In the genomic region with DNA sequence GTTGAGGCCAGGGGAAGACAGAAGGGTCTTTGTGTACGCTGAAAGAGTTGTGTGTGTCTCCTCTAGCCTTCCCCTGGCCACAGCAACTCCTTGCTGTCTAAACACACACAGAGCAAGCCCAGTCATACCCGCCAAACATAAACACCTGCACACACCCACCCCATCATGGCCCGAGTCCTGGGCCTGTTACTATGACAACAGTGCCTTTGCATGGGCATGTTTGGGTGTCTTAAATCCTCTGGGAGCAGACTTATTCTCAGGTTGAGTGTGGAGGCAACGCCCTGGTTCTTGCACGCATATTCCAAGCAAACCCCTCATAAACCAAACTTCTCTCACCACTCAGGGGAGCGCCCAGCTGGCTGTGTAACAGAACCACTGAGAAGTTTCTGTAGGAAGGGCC, we compare ENCODE assay signal across 13 mouse cellular contexts.
A peak's percentile ranks its signal among the peaks of the same experiment; 100 is the strongest.
DNase-seq lines count a peak whose midpoint lies in the region; ATAC-seq and TF ChIP-seq lines count a peak whose summit lies in the region.
"Had no signal": no experiment of that assay in that cellular context is flagged by ENCODE, and none has a peak within 500 bp of the region (broad histone marks: within the 10 kb centered on the region; RNA-seq: fewer than 3 reads in every experiment).

No protein-coding gene starts in this region.

- no peak overlapping the region for H3K9ac ChIP-seq in neural tube, embryonic 13.5 days
- H3K9ac ChIP-seq in neural tube, embryonic 15.5 days (replicated peaks), result no peak overlapping the region
- no peak overlapping the region for H3K9ac ChIP-seq in limb, embryonic 14.5 days (ENCODE audit: low read depth, low read length, severe bottlenecking)
- H3K9ac ChIP-seq: liver, embryonic 12.5 days had no signal

- peak; percentile 31 to 38 for DNase-seq in frontal cortex, postnatal 36 days (ENCODE audit: low spot score in 2 of 2)
- no peak for DNase-seq in frontal cortex, postnatal 10 days (ENCODE audit: low spot score in 2 of 2)
- DNase-seq in embryonic facial prominence, embryonic 10.5 days (ENCODE audit: low spot score), result no peak
- peak; percentile 51 for DNase-seq in limb, embryonic 14.5 days (ENCODE audit: low spot score)
- DNase-seq: B cell, adult 2 months; heart, postnatal 36 days; kidney, adult 2 months; lung, postnatal 14 days had no signal

- no peaks in the 10 kb centered on the region for H3K9me3 ChIP-seq in neural tube, embryonic 13.5 days
- no peaks in the 10 kb centered on the region for H3K9me3 ChIP-seq in neural tube, embryonic 15.5 days (replicated peaks)
- H3K9me3 ChIP-seq in embryonic facial prominence, embryonic 10.5 days, result no peaks in the 10 kb centered on the region
- H3K9me3 ChIP-seq in limb, embryonic 14.5 days (ENCODE audit: control insufficient read depth, low read length), result no peaks in the 10 kb centered on the region
- H3K9me3 ChIP-seq: liver, embryonic 12.5 days had no signal

- no peak overlapping the region for H3K4me2 ChIP-seq in neural tube, embryonic 13.5 days
- no peak overlapping the region for H3K4me2 ChIP-seq in neural tube, embryonic 15.5 days
- H3K4me2 ChIP-seq in limb, embryonic 14.5 days (replicated peaks; ENCODE audit: low read depth, low read length, severe bottlenecking), result no peak overlapping the region
- H3K4me2 ChIP-seq: liver, embryonic 12.5 days had no signal

- no peaks in the 10 kb centered on the region for H3K36me3 ChIP-seq in neural tube, embryonic 13.5 days
- no peaks in the 10 kb centered on the region for H3K36me3 ChIP-seq in neural tube, embryonic 15.5 days
- H3K36me3 ChIP-seq in embryonic facial prominence, embryonic 10.5 days (replicated peaks), result no peaks in the 10 kb centered on the region
- no peaks in the 10 kb centered on the region for H3K36me3 ChIP-seq in limb, embryonic 14.5 days (ENCODE audit: control insufficient read depth, insufficient read depth, low read length)
- H3K36me3 ChIP-seq: liver, embryonic 12.5 days had no signal

- no peak overlapping the region for H3K27ac ChIP-seq in neural tube, embryonic 13.5 days (replicated peaks)
- H3K27ac ChIP-seq in neural tube, embryonic 15.5 days (replicated peaks), result no peak overlapping the region
- H3K27ac ChIP-seq in embryonic facial prominence, embryonic 10.5 days (replicated peaks), result peak overlapping the region; percentile 72; the same call in 1 of the 2 replicates
- peak overlapping the region; percentile 74 for H3K27ac ChIP-seq in limb, embryonic 14.5 days (replicated peaks; ENCODE audit: low read depth, low read length)
- H3K27ac ChIP-seq: liver, embryonic 12.5 days had no signal

- TF ChIP-seq POLR2A in limb, embryonic 14.5 days (IDR thresholded peaks at IDR 0.05; ENCODE audit: borderline replicate concordance, extremely low read depth, insufficient read depth, insufficient read length), result no peak

- peak; percentile 33; the same call in 1 of the 2 replicates for ATAC-seq in neural tube, embryonic 13.5 days (ENCODE audit: low read depth)
- ATAC-seq in neural tube, embryonic 15.5 days (ENCODE audit: low FRiP score), result no peak
- ATAC-seq in limb, embryonic 14.5 days (ENCODE audit: low FRiP score, low read depth), result peak; percentile 48
- ATAC-seq in megakaryocyte, adult 5-6 weeks (ENCODE audit: poor library complexity, severe bottlenecking), result no peak
- no peak for ATAC-seq in cerebellum, adult (ENCODE audit: insufficient number of reproducible peaks, low FRiP score, low TSS enrichment)
- ATAC-seq: liver, embryonic 12.5 days had no signal

- H3K27me3 ChIP-seq in neural tube, embryonic 13.5 days, result no peaks in the 10 kb centered on the region
- no peaks in the 10 kb centered on the region for H3K27me3 ChIP-seq in neural tube, embryonic 15.5 days (replicated peaks)
- no peaks in the 10 kb centered on the region for H3K27me3 ChIP-seq in embryonic facial prominence, embryonic 10.5 days (replicated peaks; ENCODE audit: low read depth, poor library complexity, severe bottlenecking)
- no peaks in the 10 kb centered on the region for H3K27me3 ChIP-seq in limb, embryonic 14.5 days (ENCODE audit: control insufficient read depth, insufficient read depth, low read length)
- H3K27me3 ChIP-seq: liver, embryonic 12.5 days had no signal

- 68% methylated on average over 6 of the region's 6 CpGs for WGBS in neural tube, embryonic 13.5 days
- 58% methylated on average over 6 of the region's 6 CpGs for WGBS in neural tube, embryonic 15.5 days
- 76% methylated on average over 6 of the region's 6 CpGs for WGBS in embryonic facial prominence, embryonic 10.5 days
- 38% methylated on average over 6 of the region's 6 CpGs for WGBS in limb, embryonic 14.5 days

- H3K4me1 ChIP-seq in neural tube, embryonic 13.5 days (replicated peaks), result peaks cover 17% of the 10 kb centered on the region
- peaks cover 16% of the 10 kb centered on the region for H3K4me1 ChIP-seq in neural tube, embryonic 15.5 days
- peaks cover 24% of the 10 kb centered on the region for H3K4me1 ChIP-seq in embryonic facial prominence, embryonic 10.5 days
- peaks cover 16% of the 10 kb centered on the region for H3K4me1 ChIP-seq in limb, embryonic 14.5 days (ENCODE audit: control insufficient read depth, insufficient read depth, low read length)
- H3K4me1 ChIP-seq: liver, embryonic 12.5 days had no signal

- H3K4me3 ChIP-seq in neural tube, embryonic 13.5 days, result no peak overlapping the region
- no peak overlapping the region for H3K4me3 ChIP-seq in neural tube, embryonic 15.5 days (replicated peaks)
- no peak overlapping the region for H3K4me3 ChIP-seq in embryonic facial prominence, embryonic 10.5 days
- H3K4me3 ChIP-seq in limb, embryonic 14.5 days (replicated peaks; ENCODE audit: low read length), result no peak overlapping the region
- H3K4me3 ChIP-seq: liver, embryonic 12.5 days had no signal

Comparison
In these comparisons a context has a peak if more than half of its experiments do, and no peak if none do; other contexts are left out.
1. DNase-seq: peak in frontal cortex, postnatal 36 days (2 of 2) and limb, embryonic 14.5 days (single experiment); none in frontal cortex, postnatal 10 days (0 of 2) and embryonic facial prominence, embryonic 10.5 days (single experiment).
2. ATAC-seq: peak in neural tube, embryonic 13.5 days (single experiment) and limb, embryonic 14.5 days (single experiment); none in neural tube, embryonic 15.5 days (single experiment), megakaryocyte, adult 5-6 weeks (single experiment) and cerebellum, adult (single experiment).
3. H3K27ac ChIP-seq: peak in embryonic facial prominence, embryonic 10.5 days (single experiment) and limb, embryonic 14.5 days (single experiment); none in neural tube, embryonic 13.5 days (single experiment) and neural tube, embryonic 15.5 days (single experiment).